Mouse (Mus musculus) liver, embryonic 14.5 days (tissue): ENCODE data around the gene Itih5. TPM values are rescaled to one million over a fixed set of nuclear protein-coding genes. Genes with fewer than 3 reads are reported as not detected.

Source experiments
- ATAC-seq: fragments of 200-750 bp; cut with Nextera tagmentation; 2 replicates; pipeline ENCODE4 v1.8.0; 2017; ENCODE audit warnings: moderate number of reproducible peaks, mild to moderate bottlenecking, moderate library complexity; ENCODE audit not compliant: insufficient read depth
- DNase-seq, 3 experiments: peaks; one replicate each; pipeline ENCODE4 v3.0.0-alpha.2; 2012 to 2013; ENCODE audit warnings: low read depth in 3 of 3, low spot score in 3 of 3
- H3K27ac ChIP-seq: fragments of 300-500 bp; sonication (generic); 2 replicates; pipeline ENCODE4 v1.5.1; 2014; ENCODE audit warnings: moderate library complexity, mild to moderate bottlenecking, control low read depth, inconsistent platforms
- H3K27me3 ChIP-seq: fragments of 300-500 bp; sonication (generic); 2 replicates; pipeline ENCODE4 v1.6.1; 2014; ENCODE audit warnings: mild to moderate bottlenecking, low read length, moderate library complexity; ENCODE audit not compliant: control insufficient read depth, insufficient read depth
- H3K36me3 ChIP-seq: fragments of 300-500 bp; sonication (generic); replicated peaks from 2 replicates; pipeline ENCODE4 v1.6.1; 2014; ENCODE audit warnings: low read depth; ENCODE audit not compliant: control insufficient read depth, insufficient read depth
- H3K4me1 ChIP-seq, 2 experiments: fragments of 200-500 bp in 1 of 2; fragments of 300-500 bp in 1 of 2; sonication (generic) in 1 of 2; replicated peaks; 2 replicates each; pipeline ENCODE4 v1.6.1; 2012 to 2014; ENCODE audit warnings: antibody characterized with exemption in 1 of 2, inconsistent platforms in 1 of 2, low read length in 1 of 2; ENCODE audit not compliant: control insufficient read depth in 2 of 2, insufficient read depth in 2 of 2
- H3K4me2 ChIP-seq: fragments of 300-500 bp; sonication (generic); 2 replicates; pipeline ENCODE4 v1.6.1; 2014; ENCODE audit warnings: low read depth, mild to moderate bottlenecking, control low read depth, moderate library complexity
- H3K4me3 ChIP-seq, 2 experiments: fragments of 200-500 bp in 1 of 2; fragments of 300-500 bp in 1 of 2; sonication (generic) in 1 of 2; 2 replicates each; pipeline ENCODE4 v1.5.1; 2012 to 2014; ENCODE audit warnings: low read depth in 2 of 2, low read length in 2 of 2, mild to moderate bottlenecking in 2 of 2, control low read depth in 1 of 2, inconsistent platforms in 1 of 2, moderate library complexity in 1 of 2; ENCODE audit not compliant: insufficient read depth in 1 of 2
- H3K9ac ChIP-seq: fragments of 300-500 bp; sonication (generic); replicated peaks from 2 replicates; pipeline ENCODE4 v1.6.1; 2014; ENCODE audit warnings: mild to moderate bottlenecking, control low read depth, moderate library complexity
- H3K9me3 ChIP-seq: fragments of 300-500 bp; sonication (generic); 2 replicates; pipeline ENCODE4 v1.6.1; 2016; ENCODE audit warnings: low read length, mixed read lengths; ENCODE audit not compliant: control insufficient read depth
- CTCF ChIP-seq: IDR thresholded peaks from 2 replicates; pipeline ENCODE4 v1.5.1; 2016; ENCODE audit warnings: antibody characterized with exemption, low read depth, control low read depth
- EP300 ChIP-seq: IDR thresholded peaks from 2 replicates; pipeline ENCODE4 v1.6.1; 2016; ENCODE audit warnings: antibody characterized with exemption, low read depth
- WGBS: fragments of 180-500 bp; shearing (Covaris S2); extraction: QIAGEN DNeasy Blood & Tissue Kit; methylation state at CpG from one replicate; pipeline ENCODE4 v1.1.7; 2014; ENCODE audit not compliant: insufficient replicate concordance; 5-methylcytosine and 5-hydroxymethylcytosine counted together
- polyA plus RNA-seq, 2 experiments: library from polyadenylated mRNA; depleted of rRNA in 1 of 2; stranded (reverse) in 1 of 2; unstranded in 1 of 2; fragments of >200 nt; fragmentation: Nextera tagmentation in 1 of 2; extraction: Ambion mirVana in 1 of 2; gene quantifications; 2 replicates each; pipeline versions ENCODE4 v1.2.1 to v1.2.3; 2012 to 2014

The Itih5 gene
- polyA plus RNA-seq, 2 experiments, result 2.0 to 2.5 TPM

DNA sequence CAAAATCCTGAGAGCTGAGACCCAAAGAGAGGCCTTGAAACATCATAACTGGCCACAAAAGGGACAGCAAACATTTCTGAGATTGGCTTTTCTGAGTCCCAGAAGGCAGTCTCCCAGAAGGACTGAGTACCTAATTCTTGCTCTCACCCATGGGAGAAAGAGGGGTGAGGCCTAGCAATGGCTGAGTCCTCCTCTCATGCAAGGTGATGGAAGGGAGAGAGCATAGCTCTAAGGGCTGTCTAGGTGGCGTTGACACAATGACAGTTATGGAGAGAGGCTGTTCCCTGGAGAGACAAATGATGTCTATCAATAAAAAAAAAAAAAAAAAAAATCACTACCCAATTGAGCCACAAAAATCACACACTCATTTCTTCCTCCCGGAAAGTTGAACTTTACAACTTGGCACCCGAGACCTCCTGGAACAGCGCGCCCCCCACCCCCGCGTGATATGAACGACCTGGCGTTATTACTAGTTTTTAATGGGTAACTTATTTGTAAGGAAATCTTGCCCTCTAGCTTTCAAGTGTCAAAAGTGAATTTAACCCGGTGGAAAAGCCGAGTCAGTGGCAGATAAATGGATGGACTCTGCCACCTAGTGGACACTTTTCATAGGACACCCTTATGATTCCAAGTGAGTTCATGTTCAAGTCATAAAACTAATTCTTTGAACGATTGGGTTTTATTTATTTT lies 134.9 kb downstream of the Itih5 start:
- no peak overlapping the region for H3K4me2 ChIP-seq
- 12% methylated on average over 12 of the region's 12 CpGs for WGBS
- H3K9me3 ChIP-seq, result no peaks in the 10 kb centered on the region
- DNase-seq (peak; percentile 35 to 41 (median 40)), ATAC-seq (no peak)
- H3K9ac ChIP-seq, result no peak overlapping the region
- H3K27me3 ChIP-seq, result no peaks in the 10 kb centered on the region
- peaks cover 0 to 3% of the 10 kb centered on the region in 2 experiments; a peak in 1 of 4 replicates for H3K4me1 ChIP-seq
- no peaks in the 10 kb centered on the region for H3K36me3 ChIP-seq
- no peak overlapping the region for H3K27ac ChIP-seq
- TF ChIP-seq EP300 (no peak), CTCF (peak; percentile 75)
- H3K4me3 ChIP-seq, result no peak overlapping the region

DNA sequence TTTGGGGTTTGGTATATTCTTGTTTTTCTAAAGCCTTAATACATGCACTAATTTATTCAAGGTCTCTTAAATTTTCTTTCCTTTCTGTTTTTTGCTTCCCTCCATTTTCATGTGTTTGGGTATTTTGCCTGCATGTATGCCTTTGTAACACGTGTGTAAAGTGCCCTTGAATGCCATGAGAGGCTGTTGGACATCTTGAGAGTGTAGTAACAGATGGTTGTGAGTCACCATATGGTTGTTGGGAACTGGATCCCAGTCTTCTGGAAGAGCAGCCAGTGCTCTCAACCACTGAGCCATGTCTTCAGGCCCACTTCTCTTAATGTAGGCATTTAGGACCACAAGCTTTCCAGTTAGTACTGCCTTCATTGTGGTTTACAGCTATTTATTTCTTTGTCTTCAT lies 135.5 kb downstream of the Itih5 start:
- Histone ChIP-seq H3K27me3 (no peaks in the 10 kb centered on the region), H3K36me3 (no peaks in the 10 kb centered on the region), H3K4me2 (no peak overlapping the region), H3K4me1 (no peaks in the 10 kb centered on the region), H3K27ac (no peak overlapping the region), H3K4me3 (no peak overlapping the region), H3K9me3 (no peaks in the 10 kb centered on the region), H3K9ac (no peak overlapping the region)
- TF ChIP-seq EP300, result no peak
- TF ChIP-seq CTCF, result no peak
- 0% methylated on average over 1 of the region's 1 CpGs for WGBS
- DNase-seq (no peak), ATAC-seq (no peak)

DNA sequence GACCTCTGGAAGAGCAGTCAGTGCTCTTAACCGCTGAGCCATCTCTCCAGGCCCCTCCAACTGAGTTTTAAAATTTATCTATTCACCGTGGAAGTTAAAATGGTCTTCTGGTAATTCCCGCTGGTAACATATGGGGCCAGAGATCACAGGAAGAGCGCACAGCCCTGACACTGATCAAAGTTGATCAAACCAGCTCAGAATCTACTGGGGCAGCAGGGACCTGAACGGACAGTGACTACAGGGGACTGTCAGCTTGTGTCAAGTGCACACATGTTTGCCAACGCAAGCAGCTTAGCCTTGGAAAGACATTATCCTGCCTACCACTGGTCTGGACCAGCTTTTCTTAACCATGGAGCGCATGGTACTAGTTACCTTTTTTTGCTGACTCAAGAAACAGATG lies 136.7 kb downstream of the Itih5 start:
- 65% methylated on average over 7 of the region's 7 CpGs for WGBS
- Histone ChIP-seq H3K4me2 (no peak overlapping the region), H3K27me3 (no peaks in the 10 kb centered on the region), H3K36me3 (no peaks in the 10 kb centered on the region), H3K4me3 (no peak overlapping the region), H3K9me3 (no peaks in the 10 kb centered on the region), H3K9ac (no peak overlapping the region), H3K4me1 (no peaks in the 10 kb centered on the region), H3K27ac (no peak overlapping the region)
- TF ChIP-seq CTCF (no peak), EP300 (no peak)
- DNase-seq, result no peak
- no peak for ATAC-seq

DNA sequence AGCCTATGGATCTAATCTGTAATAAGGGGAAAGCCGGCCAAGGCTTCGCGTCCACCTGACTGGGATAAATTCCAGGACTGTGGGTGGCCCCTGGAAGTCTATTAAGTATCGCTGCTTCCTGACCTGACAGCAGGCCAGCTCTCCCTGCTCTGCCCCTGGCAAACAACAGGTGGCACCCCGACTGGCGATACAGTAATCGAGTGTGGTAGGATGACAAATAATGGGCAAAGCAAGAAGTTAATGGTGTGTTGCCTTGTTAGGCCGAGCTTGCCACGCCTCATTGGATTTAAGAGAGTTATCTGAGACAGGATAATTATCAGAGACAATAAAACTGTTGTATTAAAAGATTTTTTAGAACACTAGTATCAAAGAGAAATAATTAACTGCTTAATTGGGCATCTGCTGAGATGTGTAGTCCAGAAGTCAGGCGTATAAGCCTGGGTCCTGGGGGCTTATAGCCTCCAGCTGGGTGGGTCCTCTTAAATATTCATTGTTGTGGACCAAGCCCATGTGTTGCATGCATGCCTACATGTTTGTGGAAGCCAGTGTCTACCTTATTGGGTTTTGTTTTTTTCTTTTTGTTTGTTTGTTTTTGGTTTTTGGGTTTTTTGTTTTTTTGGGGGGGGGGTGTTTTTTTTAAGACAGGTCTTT lies 140.3 kb downstream of the Itih5 start:
- ATAC-seq (no peak), DNase-seq (no peak)
- Histone ChIP-seq H3K4me3 (no peak overlapping the region), H3K4me1 (no peaks in the 10 kb centered on the region), H3K9me3 (no peaks in the 10 kb centered on the region), H3K27me3 (no peaks in the 10 kb centered on the region), H3K4me2 (no peak overlapping the region), H3K27ac (no peak overlapping the region), H3K9ac (no peak overlapping the region), H3K36me3 (no peaks in the 10 kb centered on the region)
- 67% methylated on average over 10 of the region's 10 CpGs for WGBS
- TF ChIP-seq CTCF (no peak), EP300 (no peak)

DNA sequence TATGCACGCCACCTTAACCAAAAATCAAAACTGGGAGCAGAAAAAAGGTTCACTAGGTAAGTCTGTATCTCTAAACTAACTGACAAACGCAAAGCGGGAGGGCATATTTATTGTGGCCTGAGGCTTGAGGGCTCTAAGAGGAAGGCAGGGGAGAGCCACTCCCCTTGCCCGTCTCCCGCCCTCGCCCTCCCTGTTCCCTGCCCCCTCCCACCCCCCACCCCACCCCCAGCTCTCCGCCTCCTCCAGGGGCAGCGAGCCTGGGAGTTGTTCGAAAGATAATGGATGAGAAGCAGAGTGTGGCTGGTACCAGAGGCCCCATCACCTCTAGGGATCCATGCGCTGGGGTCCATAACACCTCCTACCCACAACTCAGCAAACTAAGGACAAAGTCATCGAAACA lies 142.5 kb downstream of the Itih5 start:
- Histone ChIP-seq H3K27ac (no peak overlapping the region), H3K27me3 (no peaks in the 10 kb centered on the region), H3K4me1 (0 out of 4 replicates have a peak, but pooled peaks cover 0 to 4% of the 10 kb centered on the region in 2 experiments), H3K4me3 (no peak overlapping the region), H3K9ac (no peak overlapping the region), H3K36me3 (no peaks in the 10 kb centered on the region), H3K4me2 (no peak overlapping the region), H3K9me3 (no peaks in the 10 kb centered on the region)
- TF ChIP-seq CTCF, result no peak
- ATAC-seq (no peak), DNase-seq (no peak)
- WGBS, result 6% methylated on average over 11 of the region's 11 CpGs
